Mouse (Mus musculus) bone marrow macrophage, adult 2 months (primary cell): Measurements from ENCODE around the gene Epb41l1. TPM values are rescaled to one million over a fixed set of nuclear protein-coding genes. Genes with fewer than 3 reads are reported as not detected.

Experiments used
- H3K27ac ChIP-seq: 2 replicates; pipeline ENCODE4 v1.5.1; 2012; ENCODE audit warnings: low read depth, low read length; ENCODE audit not compliant: insufficient read depth
- H3K4me1 ChIP-seq: 2 replicates; pipeline ENCODE4 v1.6.1; 2012; ENCODE audit warnings: low read length; ENCODE audit not compliant: control insufficient read depth, insufficient read depth
- H3K4me3 ChIP-seq: 2 replicates; pipeline ENCODE4 v1.5.1; 2012; ENCODE audit warnings: mild to moderate bottlenecking, low read length, moderate library complexity; ENCODE audit not compliant: insufficient read depth
- CTCF ChIP-seq: IDR thresholded peaks from 2 replicates; pipeline ENCODE4 v1.5.1; 2012; ENCODE audit warnings: low read depth, mild to moderate bottlenecking, low read length, moderate library complexity
- POLR2A ChIP-seq: IDR thresholded peaks from 2 replicates; pipeline ENCODE4 v1.6.1; 2012; ENCODE audit warnings: mild to moderate bottlenecking, low read depth, low read length, borderline replicate concordance
- polyA plus RNA-seq: library from polyadenylated mRNA; stranded (reverse); fragments of >200 nt; gene quantifications from 2 replicates; pipeline ENCODE4 v1.2.4, GENCODE M21; 2012; ENCODE audit not compliant: missing spikeins, insufficient read depth, insufficient read length

Gene Epb41l1
- polyA plus RNA-seq, 1 experiment: 42.8 TPM

- Histone ChIP-seq H3K27ac (no peak overlapping the region), H3K4me3 (no peak overlapping the region), H3K4me1 (no peaks in the 10 kb centered on the region)
- no peak for TF ChIP-seq POLR2A
- TF ChIP-seq CTCF: no peak
These were observed 48.2 kb downstream of the Epb41l1 start for GRCm38 (mm10) chr2:156468890-156469289.

- Histone ChIP-seq H3K4me3 (no peak overlapping the region), H3K27ac (no peak overlapping the region), H3K4me1 (no peaks in the 10 kb centered on the region)
- TF ChIP-seq POLR2A: no peak
- TF ChIP-seq CTCF: no peak
These were observed 48.8 kb downstream of the Epb41l1 start for GRCm38 (mm10) chr2:156469508-156469907.

- H3K27ac ChIP-seq: no peak overlapping the region
- TF ChIP-seq POLR2A (no peak), CTCF (no peak)
- H3K4me3 ChIP-seq: no peak overlapping the region
- no peaks in the 10 kb centered on the region for H3K4me1 ChIP-seq
These were observed 50.2 kb downstream of the Epb41l1 start for GRCm38 (mm10) chr2:156470938-156471337.

- H3K27ac ChIP-seq: no peak overlapping the region
- no peak for TF ChIP-seq CTCF
- TF ChIP-seq POLR2A: no peak
- no peak overlapping the region for H3K4me3 ChIP-seq
- no peaks in the 10 kb centered on the region for H3K4me1 ChIP-seq
These were observed 51.6 kb downstream of the Epb41l1 start for GRCm38 (mm10) chr2:156472336-156472735.

- no peak for TF ChIP-seq CTCF
- no peak for TF ChIP-seq POLR2A
- H3K4me1 ChIP-seq: no peaks in the 10 kb centered on the region
These were observed 53.0 kb downstream of the Epb41l1 start for GRCm38 (mm10) chr2:156473696-156474095.

GRCm38 (mm10) chr2:156474111-156474510 lies 53.4 kb downstream of the Epb41l1 start:
- TF ChIP-seq POLR2A (no peak), CTCF (no peak)
- Histone ChIP-seq H3K27ac (no peak overlapping the region), H3K4me3 (no peak overlapping the region)

More at GRCm38 (mm10) chr2:156473696-156474095, 53.0 kb downstream of the Epb41l1 start:
- Histone ChIP-seq H3K27ac (no peak overlapping the region), H3K4me3 (no peak overlapping the region)

GRCm38 (mm10) chr2:156474891-156475284 lies 54.2 kb downstream of the Epb41l1 start:
- TF ChIP-seq POLR2A (no peak), CTCF (no peak)
- Histone ChIP-seq H3K4me1 (no peaks in the 10 kb centered on the region), H3K27ac (no peak overlapping the region), H3K4me3 (peak overlapping the region; percentile 65)

More at GRCm38 (mm10) chr2:156474111-156474510, 53.4 kb downstream of the Epb41l1 start:
- no peaks in the 10 kb centered on the region for H3K4me1 ChIP-seq

- H3K27ac ChIP-seq: no peak overlapping the region
- TF ChIP-seq CTCF (no peak), POLR2A (no peak)
- peak overlapping the region; percentile 65 for H3K4me3 ChIP-seq
- no peaks in the 10 kb centered on the region for H3K4me1 ChIP-seq
These were observed 54.8 kb downstream of the Epb41l1 start for GRCm38 (mm10) chr2:156475285-156476110.

- peak overlapping the region; percentile 65 for H3K4me3 ChIP-seq
- H3K4me1 ChIP-seq: no peaks in the 10 kb centered on the region
- TF ChIP-seq POLR2A (no peak), CTCF (no peak)
- no peak overlapping the region for H3K27ac ChIP-seq
These were observed 55.5 kb downstream of the Epb41l1 start for GRCm38 (mm10) chr2:156476111-156476747.

GRCm38 (mm10) chr2:156476748-156477151 lies 56.0 kb downstream of the Epb41l1 start:
- TF ChIP-seq POLR2A (no peak), CTCF (no peak)
- Histone ChIP-seq H3K4me1 (no peaks in the 10 kb centered on the region), H3K4me3 (no peak overlapping the region), H3K27ac (no peak overlapping the region)
